Mouse (Mus musculus) splenic B cell, adult 2 months (primary cell): ENCODE measurements around the gene Zfhx3.
"Not testable (repeated sequence)": the region's sequence is repeated elsewhere in the genome, so short reads cannot be mapped to it uniquely, and the experiment has no call there.

Source experiments
- DNase-seq: peaks from one replicate; pipeline ENCODE4 v3.0.0-alpha.2; 2011; ENCODE audit warnings: low read depth, low spot score
- H3K27me3 ChIP-seq: 2 replicates; pipeline ENCODE4 v1.6.1; 2012; ENCODE audit warnings: mild to moderate bottlenecking, low read length, moderate library complexity, mixed read lengths; ENCODE audit not compliant: control insufficient read depth, poor library complexity, insufficient read depth, severe bottlenecking
- H3K36me3 ChIP-seq: 2 replicates; pipeline ENCODE4 v1.6.1; 2012; ENCODE audit warnings: mild to moderate bottlenecking, low read length, moderate library complexity, mixed read lengths; ENCODE audit not compliant: control insufficient read depth, poor library complexity, insufficient read depth, severe bottlenecking

Zfhx3 gene

GRCm38 (mm10) chr8:107941922-107942694, at the start of gene Zfhx3:
Gene Zfhx3, plus strand, starts transcription at chr8:107942644.
- Histone ChIP-seq H3K36me3 (no peaks in the 10 kb centered on the region), H3K27me3 (no peaks in the 10 kb centered on the region)
- DNase-seq = no peak

- H3K27me3 ChIP-seq = no peaks in the 10 kb centered on the region
These were observed 23.5 kb upstream of the Zfhx3 start for GRCm38 (mm10) chr8:107918984-107919383.

GRCm38 (mm10) chr8:107926149-107926548, 16.3 kb upstream of the Zfhx3 start:
- Histone ChIP-seq H3K36me3 (no peaks in the 10 kb centered on the region), H3K27me3 (no peaks in the 10 kb centered on the region)
- DNase-seq = no peak

More at GRCm38 (mm10) chr8:107918984-107919383, 23.5 kb upstream of the Zfhx3 start:
- DNase-seq = no peak
- H3K36me3 ChIP-seq = no peaks in the 10 kb centered on the region

- no peaks in the 10 kb centered on the region for H3K36me3 ChIP-seq
- no peak for DNase-seq
- H3K27me3 ChIP-seq = no peaks in the 10 kb centered on the region
These were observed 5.7 kb upstream of the Zfhx3 start for GRCm38 (mm10) chr8:107936725-107937124.

- not testable (repeated sequence) for H3K27me3 ChIP-seq, H3K36me3 ChIP-seq, DNase-seq
These were observed 4.2 kb upstream of the Zfhx3 start for GRCm38 (mm10) chr8:107938231-107938630.

GRCm38 (mm10) chr8:107940181-107940580, 2.3 kb upstream of the Zfhx3 start:
- Histone ChIP-seq H3K36me3 (no peaks in the 10 kb centered on the region), H3K27me3 (no peaks in the 10 kb centered on the region)
- DNase-seq = no peak

- no peak for DNase-seq
- Histone ChIP-seq H3K27me3 (no peaks in the 10 kb centered on the region), H3K36me3 (no peaks in the 10 kb centered on the region)
These were observed 487 bp downstream of the Zfhx3 start for GRCm38 (mm10) chr8:107942752-107943510.

GRCm38 (mm10) chr8:107943550-107944348, 1.3 kb downstream of the Zfhx3 start:
- Histone ChIP-seq H3K27me3 (no peaks in the 10 kb centered on the region), H3K36me3 (no peaks in the 10 kb centered on the region)
- no peak for DNase-seq

GRCm38 (mm10) chr8:107944676-107945600, 2.5 kb downstream of the Zfhx3 start:
- Histone ChIP-seq H3K36me3 (no peaks in the 10 kb centered on the region), H3K27me3 (no peaks in the 10 kb centered on the region)
- no peak for DNase-seq

- H3K27me3 ChIP-seq = no peaks in the 10 kb centered on the region
- no peaks in the 10 kb centered on the region for H3K36me3 ChIP-seq
- DNase-seq = no peak
These were observed 4.4 kb downstream of the Zfhx3 start for GRCm38 (mm10) chr8:107946888-107947287.

- H3K36me3 ChIP-seq = no peaks in the 10 kb centered on the region
- DNase-seq = no peak
These were observed 13.4 kb downstream of the Zfhx3 start for GRCm38 (mm10) chr8:107955887-107956286.

GRCm38 (mm10) chr8:107957566-107957965, 15.1 kb downstream of the Zfhx3 start:
- H3K27me3 ChIP-seq = no peaks in the 10 kb centered on the region
- no peak for DNase-seq
- no peaks in the 10 kb centered on the region for H3K36me3 ChIP-seq

More at GRCm38 (mm10) chr8:107955887-107956286, 13.4 kb downstream of the Zfhx3 start:
- H3K27me3 ChIP-seq = no peaks in the 10 kb centered on the region

- Histone ChIP-seq H3K27me3 (no peaks in the 10 kb centered on the region), H3K36me3 (no peaks in the 10 kb centered on the region)
- no peak for DNase-seq
These were observed 18.0 kb downstream of the Zfhx3 start for GRCm38 (mm10) chr8:107960466-107960865.

- H3K36me3 ChIP-seq = no peaks in the 10 kb centered on the region
These were observed 18.4 kb downstream of the Zfhx3 start for GRCm38 (mm10) chr8:107960878-107961277.

More at GRCm38 (mm10) chr8:107960878-107961277, 18.4 kb downstream of the Zfhx3 start:
- no peak for DNase-seq
- no peaks in the 10 kb centered on the region for H3K27me3 ChIP-seq
